Mouse (Mus musculus) thymus, adult 2 months (tissue): Measurements from ENCODE around the gene Col6a1.

ENCODE experiments used
- CTCF ChIP-seq: fragments of 200-500 bp; IDR thresholded peaks from 2 replicates; pipeline ENCODE4 v1.5.1; 2012; ENCODE audit warnings: mild to moderate bottlenecking, control low read depth, low read length, moderate library complexity, borderline replicate concordance; ENCODE audit not compliant: control insufficient read depth, poor library complexity, insufficient read depth; ENCODE audit errors: extremely low read depth
- POLR2A ChIP-seq: fragments of 200-500 bp; IDR thresholded peaks from 2 replicates; pipeline ENCODE4 v1.6.1; 2012; ENCODE audit warnings: mild to moderate bottlenecking, low read length, control low read depth, moderate library complexity; ENCODE audit not compliant: control insufficient read depth, poor library complexity, insufficient read depth; ENCODE audit errors: extremely low read depth

- TF ChIP-seq POLR2A (no peak), CTCF (no peak)
These were observed 871 bp downstream of the Col6a1 start for GRCm38 (mm10) chr10:76725097-76725496.
